Mouse (Mus musculus) liver, embryonic 14.5 days (tissue): ENCODE measurements around the gene Ash1l. TPM values are rescaled to one million over a fixed set of nuclear protein-coding genes. Genes with fewer than 3 reads are reported as not detected.
A peak's percentile ranks its signal among the peaks of the same experiment; 100 is the strongest.

ENCODE experiments used
- ATAC-seq: fragments of 200-750 bp; cut with Nextera tagmentation; 2 replicates; pipeline ENCODE4 v1.8.0; 2017; ENCODE audit warnings: moderate number of reproducible peaks, mild to moderate bottlenecking, moderate library complexity; ENCODE audit not compliant: insufficient read depth
- DNase-seq, 3 experiments: peaks; one replicate each; pipeline ENCODE4 v3.0.0-alpha.2; 2012 to 2013; ENCODE audit warnings: low read depth in 3 of 3, low spot score in 3 of 3
- H3K27ac ChIP-seq: fragments of 300-500 bp; sonication (generic); 2 replicates; pipeline ENCODE4 v1.5.1; 2014; ENCODE audit warnings: moderate library complexity, mild to moderate bottlenecking, control low read depth, inconsistent platforms
- H3K27me3 ChIP-seq: fragments of 300-500 bp; sonication (generic); 2 replicates; pipeline ENCODE4 v1.6.1; 2014; ENCODE audit warnings: mild to moderate bottlenecking, low read length, moderate library complexity; ENCODE audit not compliant: control insufficient read depth, insufficient read depth
- H3K36me3 ChIP-seq: fragments of 300-500 bp; sonication (generic); replicated peaks from 2 replicates; pipeline ENCODE4 v1.6.1; 2014; ENCODE audit warnings: low read depth; ENCODE audit not compliant: control insufficient read depth, insufficient read depth
- H3K4me1 ChIP-seq, 2 experiments: fragments of 200-500 bp in 1 of 2; fragments of 300-500 bp in 1 of 2; sonication (generic) in 1 of 2; replicated peaks; 2 replicates each; pipeline ENCODE4 v1.6.1; 2012 to 2014; ENCODE audit warnings: antibody characterized with exemption in 1 of 2, inconsistent platforms in 1 of 2, low read length in 1 of 2; ENCODE audit not compliant: control insufficient read depth in 2 of 2, insufficient read depth in 2 of 2
- H3K4me2 ChIP-seq: fragments of 300-500 bp; sonication (generic); 2 replicates; pipeline ENCODE4 v1.6.1; 2014; ENCODE audit warnings: low read depth, mild to moderate bottlenecking, control low read depth, moderate library complexity
- H3K4me3 ChIP-seq, 2 experiments: fragments of 200-500 bp in 1 of 2; fragments of 300-500 bp in 1 of 2; sonication (generic) in 1 of 2; 2 replicates each; pipeline ENCODE4 v1.5.1; 2012 to 2014; ENCODE audit warnings: low read depth in 2 of 2, low read length in 2 of 2, mild to moderate bottlenecking in 2 of 2, control low read depth in 1 of 2, inconsistent platforms in 1 of 2, moderate library complexity in 1 of 2; ENCODE audit not compliant: insufficient read depth in 1 of 2
- H3K9ac ChIP-seq: fragments of 300-500 bp; sonication (generic); replicated peaks from 2 replicates; pipeline ENCODE4 v1.6.1; 2014; ENCODE audit warnings: mild to moderate bottlenecking, control low read depth, moderate library complexity
- H3K9me3 ChIP-seq: fragments of 300-500 bp; sonication (generic); 2 replicates; pipeline ENCODE4 v1.6.1; 2016; ENCODE audit warnings: low read length, mixed read lengths; ENCODE audit not compliant: control insufficient read depth
- CTCF ChIP-seq: IDR thresholded peaks from 2 replicates; pipeline ENCODE4 v1.5.1; 2016; ENCODE audit warnings: antibody characterized with exemption, low read depth, control low read depth
- EP300 ChIP-seq: IDR thresholded peaks from 2 replicates; pipeline ENCODE4 v1.6.1; 2016; ENCODE audit warnings: antibody characterized with exemption, low read depth
- WGBS: fragments of 180-500 bp; shearing (Covaris S2); extraction: QIAGEN DNeasy Blood & Tissue Kit; methylation state at CpG from one replicate; pipeline ENCODE4 v1.1.7; 2014; ENCODE audit not compliant: insufficient replicate concordance; 5-methylcytosine and 5-hydroxymethylcytosine counted together
- polyA plus RNA-seq, 2 experiments: library from polyadenylated mRNA; depleted of rRNA in 1 of 2; stranded (reverse) in 1 of 2; unstranded in 1 of 2; fragments of >200 nt; fragmentation: Nextera tagmentation in 1 of 2; extraction: Ambion mirVana in 1 of 2; gene quantifications; 2 replicates each; pipeline versions ENCODE4 v1.2.1 to v1.2.3; 2012 to 2014

The Ash1l gene
- polyA plus RNA-seq, 2 experiments: 3.2 to 3.6 TPM

- Histone ChIP-seq H3K27me3 (no peaks in the 10 kb centered on the region), H3K9ac (no peak overlapping the region), H3K4me1 (peaks cover 0 to 2% of the 10 kb centered on the region in 2 experiments; a peak in 1 of 4 replicates), H3K27ac (no peak overlapping the region), H3K4me2 (no peak overlapping the region), H3K4me3 (no peak overlapping the region), H3K36me3 (peaks cover 18% of the 10 kb centered on the region), H3K9me3 (no peaks in the 10 kb centered on the region)
- 79% methylated on average over 10 of the region's 10 CpGs for WGBS
- TF ChIP-seq EP300 (no peak), CTCF (no peak)
- ATAC-seq: no peak
- DNase-seq: no peak
Measured at GRCm38 (mm10) chr3:88942316-88942880, 8.0 kb upstream of the Ash1l start.

GRCm38 (mm10) chr3:88944109-88944508 lies 6.3 kb upstream of the Ash1l start:
- Histone ChIP-seq H3K27ac (no peak overlapping the region), H3K9me3 (no peaks in the 10 kb centered on the region), H3K36me3 (peaks cover 18% of the 10 kb centered on the region), H3K4me1 (peaks cover 8% of the 10 kb centered on the region in 2 experiments), H3K9ac (no peak overlapping the region), H3K4me2 (no peak overlapping the region), H3K27me3 (no peaks in the 10 kb centered on the region), H3K4me3 (no peak overlapping the region)
- DNase-seq (no peak), ATAC-seq (no peak)
- WGBS: 35% methylated on average over 4 of the region's 4 CpGs
- no peak for TF ChIP-seq EP300
- TF ChIP-seq CTCF: no peak

GRCm38 (mm10) chr3:88949786-88950575 lies 441 bp upstream of the Ash1l start:
- Histone ChIP-seq H3K9me3 (no peaks in the 10 kb centered on the region), H3K27ac (peak overlapping the region; percentile 83), H3K4me1 (peaks cover 14 to 18% of the 10 kb centered on the region in 2 experiments), H3K4me2 (peak overlapping the region; percentile 78), H3K9ac (peak overlapping the region; percentile 91), H3K4me3 (peak overlapping the region; percentile 81 to 85), H3K36me3 (no peaks in the 10 kb centered on the region), H3K27me3 (no peaks in the 10 kb centered on the region)
- DNase-seq (peak; percentile 74 to 79 (median 78)), ATAC-seq (peak; percentile 85)
- under 1% methylated on average over 70 of the region's 92 CpGs for WGBS
- TF ChIP-seq CTCF (peak; percentile 33), EP300 (no peak)

- Histone ChIP-seq H3K36me3 (no peaks in the 10 kb centered on the region), H3K9me3 (no peaks in the 10 kb centered on the region), H3K27me3 (no peaks in the 10 kb centered on the region), H3K4me3 (peak overlapping the region; percentile 81 to 85), H3K4me2 (peak overlapping the region; percentile 91), H3K9ac (peak overlapping the region; percentile 91), H3K27ac (peak overlapping the region; percentile 83), H3K4me1 (peaks cover 24 to 25% of the 10 kb centered on the region in 2 experiments)
- WGBS: under 1% methylated on average over 5 of the region's 5 CpGs
- no peak for TF ChIP-seq EP300
- TF ChIP-seq CTCF: no peak
- DNase-seq: peak in 1 of 3 experiments; percentile 20
- no peak for ATAC-seq
Measured at GRCm38 (mm10) chr3:88951327-88951800, 942 bp downstream of the Ash1l start.

- no peak for ATAC-seq
- Histone ChIP-seq H3K9ac (no peak overlapping the region), H3K27me3 (no peaks in the 10 kb centered on the region), H3K9me3 (no peaks in the 10 kb centered on the region), H3K4me3 (no peak overlapping the region), H3K36me3 (no peaks in the 10 kb centered on the region), H3K4me1 (peaks cover 24 to 27% of the 10 kb centered on the region in 2 experiments), H3K4me2 (no peak overlapping the region), H3K27ac (no peak overlapping the region)
- WGBS: 72% methylated on average over 4 of the region's 4 CpGs
- DNase-seq: no peak
- TF ChIP-seq CTCF (no peak), EP300 (no peak)
Measured at GRCm38 (mm10) chr3:88953246-88953645, 2.8 kb downstream of the Ash1l start.
